ENCODE assay signal across 25 mouse cellular contexts in genomic region chr8:42017786-42018185, GRCm38 (mm10).
A peak's percentile ranks its signal among the peaks of the same experiment; 100 is the strongest.
DNase-seq lines count a peak whose midpoint lies in the region; ATAC-seq lines count a peak whose summit lies in the region.
"Had no signal": no experiment of that assay in that cellular context is flagged by ENCODE, and none has a peak within 500 bp of the region (broad histone marks: within the 10 kb centered on the region; RNA-seq: fewer than 3 reads in every experiment).

No protein-coding gene starts in this region.

- peak; percentile 21 for DNase-seq in embryo, embryonic 10 days (ENCODE audit: low spot score)
- peak; percentile 3 for DNase-seq in embryo, embryonic 9.5 days (ENCODE audit: extremely low spot score)
- DNase-seq in embryonic facial prominence, embryonic 14.5 days (ENCODE audit: low spot score), result peak; percentile 7
- no peak for DNase-seq in kidney, postnatal 10 days
- DNase-seq: adrenal gland, adult 8-10 months; adrenal gland, postnatal 25 days; cerebellum, adult 11-12 months; cerebellum, adult 8-10 months; cerebellum, postnatal 10 days; gastrocnemius, postnatal 10 days; gastrocnemius, postnatal 36 days; heart, postnatal 36 days; kidney, adult 11 months had no signal

- H3K4me2 ChIP-seq in embryonic facial prominence, embryonic 14.5 days (ENCODE audit: low read depth, low read length), result no peak overlapping the region
- no peak overlapping the region for H3K4me2 ChIP-seq in neural tube, embryonic 15.5 days
- H3K4me2 ChIP-seq: embryonic facial prominence, embryonic 15.5 days; forebrain, embryonic 12.5 days; forebrain, embryonic 15.5 days; heart, embryonic 11.5 days; hindbrain, embryonic 13.5 days; intestine, embryonic 15.5 days had no signal

- no peak for ATAC-seq in embryonic facial prominence, embryonic 14.5 days (ENCODE audit: low read depth)
- no peak for ATAC-seq in neural tube, embryonic 15.5 days (ENCODE audit: low FRiP score)
- no peak for ATAC-seq in erythroblast, adult 5-6 weeks (replicated peaks; ENCODE audit: low FRiP score, poor library complexity, severe bottlenecking)
- ATAC-seq: activated CD4-positive, CD25-positive, alpha-beta regulatory T cell, adult 4 months; forebrain, embryonic 15.5 days; hindbrain, embryonic 16.5 days; intestine, embryonic 15.5 days had no signal

- H3K4me1 ChIP-seq in embryonic facial prominence, embryonic 14.5 days (ENCODE audit: control insufficient read depth, insufficient read depth, low read length), result no peaks in the 10 kb centered on the region
- H3K4me1 ChIP-seq in neural tube, embryonic 15.5 days, result no peaks in the 10 kb centered on the region
- H3K4me1 ChIP-seq: embryonic facial prominence, embryonic 15.5 days; forebrain, embryonic 12.5 days; forebrain, embryonic 15.5 days; hindbrain, embryonic 10.5 days; hindbrain, embryonic 13.5 days; intestine, embryonic 15.5 days had no signal

- H3K27ac ChIP-seq in embryonic facial prominence, embryonic 14.5 days (replicated peaks; ENCODE audit: low read depth, low read length), result no peak overlapping the region
- no peak overlapping the region for H3K27ac ChIP-seq in neural tube, embryonic 15.5 days (replicated peaks)
- H3K27ac ChIP-seq: embryonic facial prominence, embryonic 15.5 days; forebrain, embryonic 12.5 days; forebrain, embryonic 15.5 days; hindbrain, embryonic 10.5 days; hindbrain, embryonic 13.5 days; intestine, embryonic 15.5 days had no signal

- H3K4me3 ChIP-seq in embryonic facial prominence, embryonic 14.5 days (ENCODE audit: low read depth, low read length), result no peak overlapping the region
- no peak overlapping the region for H3K4me3 ChIP-seq in neural tube, embryonic 15.5 days (replicated peaks)
- H3K4me3 ChIP-seq: embryonic facial prominence, embryonic 15.5 days; erythroblast, embryonic 14.5 days; forebrain, embryonic 12.5 days; forebrain, embryonic 15.5 days; hindbrain, embryonic 10.5 days; hindbrain, embryonic 13.5 days; intestine, embryonic 15.5 days had no signal

- 40% methylated on average over 3 of the region's 3 CpGs for WGBS in embryonic facial prominence, embryonic 14.5 days
- WGBS in neural tube, embryonic 15.5 days, result 87% methylated on average over 3 of the region's 3 CpGs

- H3K27me3 ChIP-seq in embryonic facial prominence, embryonic 14.5 days (replicated peaks; ENCODE audit: control insufficient read depth, insufficient read depth, low read length), result no peaks in the 10 kb centered on the region
- no peaks in the 10 kb centered on the region for H3K27me3 ChIP-seq in neural tube, embryonic 15.5 days (replicated peaks)
- H3K27me3 ChIP-seq: embryonic facial prominence, embryonic 15.5 days; forebrain, embryonic 12.5 days; forebrain, embryonic 15.5 days; hindbrain, embryonic 13.5 days; intestine, embryonic 15.5 days had no signal

- no peaks in the 10 kb centered on the region for H3K36me3 ChIP-seq in embryonic facial prominence, embryonic 14.5 days (ENCODE audit: control insufficient read depth, insufficient read depth, low read length)
- H3K36me3 ChIP-seq in neural tube, embryonic 15.5 days, result no peaks in the 10 kb centered on the region
- H3K36me3 ChIP-seq: embryonic facial prominence, embryonic 15.5 days; forebrain, embryonic 12.5 days; forebrain, embryonic 15.5 days; hindbrain, embryonic 10.5 days; hindbrain, embryonic 13.5 days; intestine, embryonic 15.5 days had no signal

- H3K9ac ChIP-seq in embryonic facial prominence, embryonic 14.5 days (ENCODE audit: low read depth, low read length), result no peak overlapping the region
- no peak overlapping the region for H3K9ac ChIP-seq in neural tube, embryonic 15.5 days (replicated peaks)
- H3K9ac ChIP-seq: embryonic facial prominence, embryonic 15.5 days; forebrain, embryonic 12.5 days; forebrain, embryonic 15.5 days; hindbrain, embryonic 13.5 days; intestine, embryonic 15.5 days had no signal

- H3K9me3 ChIP-seq in embryonic facial prominence, embryonic 14.5 days (ENCODE audit: control insufficient read depth, low read length), result no peaks in the 10 kb centered on the region
- H3K9me3 ChIP-seq in neural tube, embryonic 15.5 days (replicated peaks), result no peaks in the 10 kb centered on the region
- H3K9me3 ChIP-seq: embryonic facial prominence, embryonic 15.5 days; forebrain, embryonic 12.5 days; forebrain, embryonic 15.5 days; hindbrain, embryonic 10.5 days; hindbrain, embryonic 13.5 days; intestine, embryonic 15.5 days had no signal
